In the genomic region with DNA sequence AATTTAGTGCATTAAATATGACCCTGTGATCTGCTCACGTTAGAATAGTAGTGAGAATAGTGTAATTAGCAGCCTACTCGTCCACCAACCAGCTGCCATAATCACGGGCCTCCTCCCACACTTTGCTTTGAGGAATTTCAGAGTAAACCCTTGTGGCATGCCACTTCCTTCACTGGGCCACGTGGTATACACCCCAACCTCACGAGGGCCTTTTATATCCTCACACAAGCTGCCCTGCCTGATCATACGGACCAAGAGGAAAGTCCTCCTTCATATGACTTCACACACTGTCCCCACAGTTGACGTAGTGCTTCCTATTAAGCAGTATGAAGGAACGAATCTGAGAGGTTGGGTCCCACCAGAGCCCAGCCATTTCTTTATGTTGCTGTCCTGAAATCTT, we compare ENCODE assay signal across 26 mouse cellular contexts.
A peak's percentile ranks its signal among the peaks of the same experiment; 100 is the strongest.
DNase-seq lines count a peak whose midpoint lies in the region; ATAC-seq and TF ChIP-seq lines count a peak whose summit lies in the region.
"Had no signal": no experiment of that assay in that cellular context is flagged by ENCODE, and none has a peak within 500 bp of the region (broad histone marks: within the 10 kb centered on the region; RNA-seq: fewer than 3 reads in every experiment).

No protein-coding gene starts in this region.

- H3ac ChIP-seq in myocyte (ENCODE audit: control insufficient read depth, insufficient read length): no peak overlapping the region

- H3K36me3 ChIP-seq in myocyte (ENCODE audit: control insufficient read depth, insufficient read depth): no peaks in the 10 kb centered on the region
- no peaks in the 10 kb centered on the region for H3K36me3 ChIP-seq in kidney, embryonic 14.5 days (ENCODE audit: control insufficient read depth, insufficient read depth, low read length)
- H3K36me3 ChIP-seq: embryonic facial prominence, embryonic 15.5 days; heart, embryonic 13.5 days; limb, embryonic 10.5 days had no signal

- intact Hi-C loops in left cerebral cortex, adult 2 months (cut with DNase I): no loop called here

- 52% methylated on average over 8 of the region's 8 CpGs for WGBS in kidney, embryonic 14.5 days

- no peaks in the 10 kb centered on the region for H3K79me2 ChIP-seq in myocyte (ENCODE audit: control insufficient read depth, insufficient read depth)

- no peak overlapping the region for H3K27ac ChIP-seq in left cerebral cortex, adult 2 months
- no peak overlapping the region for H3K27ac ChIP-seq in kidney, embryonic 14.5 days (ENCODE audit: low read depth, low read length)
- H3K27ac ChIP-seq: embryonic facial prominence, embryonic 15.5 days; heart, embryonic 13.5 days; limb, embryonic 10.5 days; macrophage had no signal

- no peaks in the 10 kb centered on the region for H3K27me3 ChIP-seq in myocyte (ENCODE audit: control insufficient read depth, insufficient read depth, insufficient read length)
- no peaks in the 10 kb centered on the region for H3K27me3 ChIP-seq in kidney, embryonic 14.5 days (ENCODE audit: control insufficient read depth, insufficient read depth, low read length)
- H3K27me3 ChIP-seq: embryonic facial prominence, embryonic 15.5 days; heart, embryonic 13.5 days; Patski had no signal

- no peak for TF ChIP-seq CTCF in left cerebral cortex, adult 2 months (IDR thresholded peaks at IDR 0.05)

- no peak for TF ChIP-seq POLR2A in myocyte (IDR thresholded peaks at IDR 0.05; ENCODE audit: insufficient read length, low read depth)

- DNase-seq in thymus, postnatal 14 days: peak; percentile 41
- DNase-seq in left cerebral cortex, adult 2 months (ENCODE audit: extremely low spot score in 1 of 2, low spot score in 2 of 2): no peak
- no peak for DNase-seq in MN1 (ENCODE audit: low spot score)
- DNase-seq: adrenal gland, postnatal 36 days; cerebellum, adult 9-10 months; embryo, embryonic 11 days; gastrocnemius, postnatal 25 days; heart, postnatal 36 days; kidney, adult 9 months; kidney, postnatal 4 days; layer of hippocampus, postnatal 36 days; lung, embryonic 14.5 days; midbrain, embryonic 14.5 days; right cerebral cortex, postnatal 25 days had no signal

- no peaks in the 10 kb centered on the region for H3K4me1 ChIP-seq in kidney, embryonic 14.5 days (ENCODE audit: control insufficient read depth, insufficient read depth, low read length)
- H3K4me1 ChIP-seq: embryonic facial prominence, embryonic 15.5 days had no signal

- H3K9ac ChIP-seq in kidney, embryonic 14.5 days (ENCODE audit: low read depth, low read length): no peak overlapping the region
- H3K9ac ChIP-seq: embryonic facial prominence, embryonic 15.5 days; heart, embryonic 13.5 days; lung, embryonic 14.5 days had no signal

- H3K4me2 ChIP-seq in myocyte (ENCODE audit: low read depth): no peak overlapping the region
- H3K4me2 ChIP-seq in kidney, embryonic 14.5 days (replicated peaks; ENCODE audit: low read depth, low read length): no peak overlapping the region
- H3K4me2 ChIP-seq: embryonic facial prominence, embryonic 15.5 days; heart, embryonic 13.5 days; liver, embryonic 11.5 days; lung, embryonic 14.5 days had no signal

- H3K4me3 ChIP-seq in myocyte: no peak overlapping the region
- no peak overlapping the region for H3K4me3 ChIP-seq in left cerebral cortex, adult 2 months
- no peak overlapping the region for H3K4me3 ChIP-seq in kidney, embryonic 14.5 days (ENCODE audit: low read length)
- H3K4me3 ChIP-seq: embryonic facial prominence, embryonic 15.5 days; heart, embryonic 13.5 days; limb, embryonic 10.5 days had no signal

- peak; percentile 98 for ATAC-seq in CD4-positive, CD25-positive, alpha-beta regulatory T cell, adult 4 months
- peak; percentile 80 for ATAC-seq in granulocyte monocyte progenitor cell, adult 5-6 weeks (replicated peaks; ENCODE audit: poor library complexity, severe bottlenecking)
- no peak for ATAC-seq in frontal cortex, adult (ENCODE audit: low TSS enrichment)
- no peak for ATAC-seq in kidney, embryonic 14.5 days (ENCODE audit: low FRiP score, low TSS enrichment)
- ATAC-seq: hindbrain, embryonic 16.5 days; Patski had no signal

- no peaks in the 10 kb centered on the region for H3K9me3 ChIP-seq in kidney, embryonic 14.5 days (ENCODE audit: control insufficient read depth, low read length)
- H3K9me3 ChIP-seq: embryonic facial prominence, embryonic 15.5 days; heart, embryonic 13.5 days; limb, embryonic 10.5 days had no signal

TF ChIP-seq in myocyte, 11 proteins besides CTCF, POLR2A, EP300 and RAD21:
- TF ChIP-seq CEBPB (IDR thresholded peaks at IDR 0.05; ENCODE audit: insufficient read depth, poor library complexity, severe bottlenecking): no peak
- no peak for TF ChIP-seq E2F4 (IDR thresholded peaks at IDR 0.05; ENCODE audit: insufficient read depth)
- no peak for TF ChIP-seq TCF12 (IDR thresholded peaks at IDR 0.05; ENCODE audit: insufficient read depth, poor library complexity, severe bottlenecking)
- TF ChIP-seq REST (IDR thresholded peaks at IDR 0.05; ENCODE audit: insufficient read depth, insufficient read length): no peak
- TF ChIP-seq POLR2AphosphoS2 (IDR thresholded peaks at IDR 0.05; ENCODE audit: insufficient read length, low read depth): no peak
- TF ChIP-seq MYOD1 (IDR thresholded peaks at IDR 0.05; ENCODE audit: control insufficient read depth in 1 of 3, insufficient read length in 2 of 3, low read depth in 2 of 3): peak in 1 of 3 experiments; percentile 30
- TF ChIP-seq SRF (IDR thresholded peaks at IDR 0.05; ENCODE audit: control insufficient read depth, insufficient read length, low read depth): no peak
- peak; percentile 62 for TF ChIP-seq MAX (IDR thresholded peaks at IDR 0.05; ENCODE audit: low read depth)
- TF ChIP-seq USF1 (IDR thresholded peaks at IDR 0.05; ENCODE audit: low read depth): peak; percentile 76
- TF ChIP-seq MYOG (IDR thresholded peaks at IDR 0.05; ENCODE audit: control insufficient read depth in 1 of 3, insufficient read depth in 1 of 3, insufficient read length in 2 of 3, low read depth in 2 of 3): no peak
- TF ChIP-seq TCF3 (IDR thresholded peaks at IDR 0.05; ENCODE audit: insufficient read length, low read depth): no peak

Comparison
In these comparisons a context has a peak if more than half of its experiments do, and no peak if none do; other contexts are left out.
1. ATAC-seq: peak in CD4-positive, CD25-positive, alpha-beta regulatory T cell, adult 4 months (single experiment) and granulocyte monocyte progenitor cell, adult 5-6 weeks (single experiment); none in frontal cortex, adult (single experiment) and kidney, embryonic 14.5 days (single experiment).